Comparison of ENCODE assay signal across 20 mouse cellular contexts in the genomic region with DNA sequence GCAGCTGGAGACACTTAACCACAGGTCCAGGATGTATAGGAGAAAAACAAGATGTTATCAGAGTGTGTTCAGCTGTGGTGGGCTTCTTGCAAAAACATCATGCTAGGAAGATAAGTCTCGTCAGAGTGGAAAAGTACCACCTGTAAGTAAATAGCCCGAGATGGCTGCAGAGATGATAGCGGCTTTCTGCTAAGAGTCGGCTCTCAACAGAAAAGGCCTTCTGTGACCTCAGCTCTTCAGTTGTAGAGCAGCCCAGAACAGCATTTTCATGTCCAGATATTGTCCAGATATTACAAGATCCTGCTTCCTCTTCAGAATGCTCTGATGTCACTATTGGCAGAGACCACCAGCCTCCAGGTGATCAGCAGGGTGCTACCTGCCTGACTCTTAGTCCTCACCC. TPM values are rescaled to one million over a fixed set of nuclear protein-coding genes. Genes with fewer than 3 reads are reported as not detected.
DNase-seq lines count a peak whose midpoint lies in the region; ATAC-seq and TF ChIP-seq lines count a peak whose summit lies in the region.
"Not testable (repeated sequence)": the region's sequence is repeated elsewhere in the genome, so short reads cannot be mapped to it uniquely, and the experiment has no call there.
"Had no signal": no experiment of that assay in that cellular context is flagged by ENCODE, and none has a peak within 500 bp of the region (broad histone marks: within the 10 kb centered on the region; RNA-seq: fewer than 3 reads in every experiment).

No protein-coding gene starts in this region.

- peak; percentile 14 for ATAC-seq in CD4-positive, CD25-positive, alpha-beta regulatory T cell, adult 4 months

- H3K4me1 ChIP-seq in bone marrow, adult 2 months (ENCODE audit: control insufficient read depth, insufficient read depth, low read length), result not testable (repeated sequence)
- peaks cover 13% of the 10 kb centered on the region; the same call in 1 of the 2 replicates for H3K4me1 ChIP-seq in spleen, adult 2 months (ENCODE audit: control insufficient read depth, insufficient read depth, insufficient read length)

- WGBS in bone marrow, adult 2 months, result 31% methylated on average over 4 of the region's 4 CpGs
- WGBS in spleen, adult 2 months, result 18% methylated on average over 4 of the region's 4 CpGs

- H3K36me3 ChIP-seq in spleen, adult 2 months (ENCODE audit: control insufficient read depth, insufficient read depth, low read length), result not testable (repeated sequence)

- not testable (repeated sequence) for H3K4me3 ChIP-seq in bone marrow, adult 2 months (replicated peaks; ENCODE audit: control insufficient read depth, low read depth, low read length); spleen, adult 2 months (ENCODE audit: extremely low read depth, insufficient read depth, insufficient read length)

- not testable (repeated sequence) for TF ChIP-seq CTCF in bone marrow, adult 2 months (IDR thresholded peaks at IDR 0.05; ENCODE audit: control insufficient read depth, insufficient read depth, low read length); spleen, adult 2 months (IDR thresholded peaks at IDR 0.05; ENCODE audit: extremely low read depth, insufficient read depth, insufficient read length, insufficient replicate concordance)

- H3K27me3 ChIP-seq in spleen, adult 2 months (ENCODE audit: control insufficient read depth, insufficient read depth, low read length), result not testable (repeated sequence)

- DNase-seq in 416B (ENCODE audit: low read depth), result peak; percentile 42
- peak; percentile 66 for DNase-seq in induced T-regulatory cell, adult 2 months (ENCODE audit: low read depth)
- DNase-seq in spleen, adult 2 months (ENCODE audit: low read depth in 1 of 2, low spot score in 2 of 2), result not testable (repeated sequence)
- peak; percentile 52 for DNase-seq in thymus, postnatal 14 days

- not testable (repeated sequence) for TF ChIP-seq POLR2A in bone marrow, adult 2 months (IDR thresholded peaks at IDR 0.05; ENCODE audit: borderline replicate concordance, control insufficient read depth, low read depth, low read length); spleen, adult 2 months (IDR thresholded peaks at IDR 0.05; ENCODE audit: low read depth, low read length)

- H3K27ac ChIP-seq in bone marrow, adult 2 months (ENCODE audit: control insufficient read depth, insufficient read depth, low read depth, low read length, poor library complexity), result peak overlapping the region; percentile 69; the same call in 1 of the 2 replicates
- H3K27ac ChIP-seq in spleen, adult 2 months (ENCODE audit: insufficient read depth, low read length), result peak overlapping the region; percentile 80

RNA-seq across cellular contexts. Expression of a gene that starts 1.2 kb away (rescaled TPM):
- polyA plus RNA-seq in CD4-positive, CD25-positive, alpha-beta regulatory T cell, adult 4 months (2017; shearing (Covaris generic)), result not detected
- not detected in 2 replicates for polyA plus RNA-seq in bone marrow, adult 2 months (2011; ENCODE audit: insufficient read depth, insufficient read length, low replicate concordance, missing spikeins)
- polyA plus RNA-seq in spleen, adult 2 months (2012; rRNA removed), result 0.28 and 0.44 TPM in 2 replicates
- polyA plus RNA-seq: heart, embryonic 13.5 days; inflammation-experienced regulatory T-cells, adult 6 months had no signal

RNA-seq across cellular contexts. Expression of a gene that starts 25.7 kb away (rescaled TPM):
- polyA plus RNA-seq in CD4-positive, CD25-positive, alpha-beta regulatory T cell, adult 4 months (2017; shearing (Covaris generic)), result not detected
- 0.75 TPM in 1 of 2 replicates, not detected in the other for polyA plus RNA-seq in bone marrow, adult 2 months (2011; ENCODE audit: insufficient read depth, insufficient read length, low replicate concordance, missing spikeins)
- 0.42 TPM in 1 of 2 replicates, not detected in the other for polyA plus RNA-seq in spleen, adult 2 months (2012; rRNA removed)
- polyA plus RNA-seq: activated CD4-positive, CD25-positive, alpha-beta regulatory T cell, adult 4 months; embryonic facial prominence, embryonic 11.5 days; embryonic facial prominence, embryonic 14.5 days; forebrain, embryonic 10.5 days; forebrain, embryonic 13.5 days; forebrain, embryonic 16.5 days; heart, adult 2 months; heart, embryonic 10.5 days; heart, embryonic 13.5 days; hindbrain, embryonic 10.5 days; hindbrain, embryonic 13.5 days; hindbrain, embryonic 16.5 days; inflammation-experienced regulatory T-cells, adult 6 months; intestine, embryonic 16.5 days had no signal

RNA-seq across cellular contexts. Expression of a gene that starts 29.4 kb away (rescaled TPM):
- polyA plus RNA-seq in CD4-positive, CD25-positive, alpha-beta regulatory T cell, adult 4 months (2017; shearing (Covaris generic)), result 10 to 100 TPM; 37.2 to 50.1 TPM
- 7.3 and 15.4 TPM in 2 replicates for polyA plus RNA-seq in bone marrow, adult 2 months (2011; ENCODE audit: insufficient read depth, insufficient read length, low replicate concordance, missing spikeins)
- 56.2 and 60.2 TPM in 2 replicates for polyA plus RNA-seq in spleen, adult 2 months (2012; rRNA removed)
